Mouse (Mus musculus): Measurements from ENCODE around the gene Fastk.

Gene Fastk

DNA sequence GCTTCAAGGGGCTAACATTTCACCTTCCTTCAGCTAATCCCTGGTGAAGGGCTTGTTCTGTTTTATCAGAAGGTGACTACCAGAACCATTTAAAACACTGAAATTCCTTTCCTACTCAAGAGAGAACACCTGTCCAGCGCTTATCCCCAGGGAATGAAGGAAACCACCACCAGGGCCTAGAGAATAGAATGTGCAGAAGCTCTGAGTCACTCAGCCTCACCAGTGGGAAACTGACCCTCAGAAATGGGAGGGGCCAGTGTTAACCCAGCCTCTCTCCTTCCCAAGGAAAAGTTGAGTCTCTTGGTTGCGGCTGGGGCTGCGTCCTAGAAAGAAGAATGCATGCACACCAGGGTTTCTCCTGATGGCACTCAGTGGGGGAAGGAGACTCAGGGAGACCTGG lies 10.0 kb upstream of the Fastk start:
- in situ Hi-C loops (cut with MboI; ENCODE audit: low pct_unique_long_range_greater_than_20kb in 1 of 2, low sequenced_read_pairs in 2 of 2, unreplicated experiment in 1 of 2) = no loop called here

DNA sequence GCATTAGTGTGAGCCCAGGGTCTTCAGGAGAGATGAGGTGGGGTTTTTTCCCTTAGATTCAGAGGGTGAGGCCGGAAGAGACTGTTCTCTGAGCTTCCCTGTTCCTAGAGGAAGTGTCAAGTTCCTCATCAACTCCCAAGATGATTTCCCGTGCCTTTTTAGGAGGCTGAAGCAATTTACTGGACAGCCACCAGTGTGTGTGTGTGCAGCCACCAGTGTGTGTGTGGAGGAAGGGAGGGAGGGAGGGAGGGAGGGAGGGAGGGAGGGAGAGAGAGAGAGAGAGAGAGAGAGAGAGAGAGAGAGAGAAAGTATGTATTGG lies 8.9 kb upstream of the Fastk start:
- in situ Hi-C loops (cut with MboI; ENCODE audit: low pct_unique_long_range_greater_than_20kb in 1 of 2, low sequenced_read_pairs in 2 of 2, unreplicated experiment in 1 of 2) = no loop called here

DNA sequence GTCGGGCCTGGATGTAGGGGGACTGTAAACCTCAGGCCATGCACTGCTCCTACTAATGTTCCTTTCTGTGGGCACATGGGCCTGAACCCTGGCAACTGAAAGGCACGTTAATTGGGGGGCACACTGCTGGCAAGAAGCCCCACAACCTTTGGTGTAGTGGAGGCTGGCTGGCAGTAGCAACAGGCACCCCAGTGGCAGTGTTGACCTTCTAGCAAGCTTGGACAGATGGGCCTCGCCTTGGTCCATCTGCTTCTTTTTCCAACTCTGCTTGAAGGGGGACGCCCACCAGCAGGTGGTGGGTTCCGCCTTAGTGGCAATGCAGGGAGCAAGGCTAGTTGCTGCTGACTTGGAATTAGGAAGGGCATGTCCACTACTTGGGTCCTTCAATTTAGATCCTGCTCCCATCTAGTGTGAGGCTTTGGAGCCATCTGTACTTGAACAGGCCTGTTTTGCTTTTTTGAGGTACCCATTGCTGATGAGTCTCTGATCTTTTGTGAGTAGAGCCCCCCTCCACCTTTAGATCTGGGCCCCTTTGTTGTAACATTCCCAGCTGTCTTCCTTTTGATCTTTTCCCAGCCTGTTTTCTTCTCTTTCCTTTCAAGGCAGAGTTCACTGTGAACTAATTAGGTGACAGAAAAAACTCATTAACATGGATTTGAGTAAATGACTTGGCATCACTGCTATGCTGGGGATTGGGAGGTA lies 8.3 kb upstream of the Fastk start:
- in situ Hi-C loops (cut with MboI; ENCODE audit: low pct_unique_long_range_greater_than_20kb in 1 of 2, low sequenced_read_pairs in 2 of 2, unreplicated experiment in 1 of 2) = no loop called here

- in situ Hi-C loops (cut with MboI; ENCODE audit: low pct_unique_long_range_greater_than_20kb in 1 of 2, low sequenced_read_pairs in 2 of 2, unreplicated experiment in 1 of 2) = no loop called here
Observed at GRCm38 (mm10) chr5:24452691-24453233, 7.7 kb upstream of the Fastk start.

- in situ Hi-C loops (cut with MboI; ENCODE audit: low pct_unique_long_range_greater_than_20kb in 1 of 2, low sequenced_read_pairs in 2 of 2, unreplicated experiment in 1 of 2) = no loop called here
Observed at GRCm38 (mm10) chr5:24452030-24452690, 7.1 kb upstream of the Fastk start, which contains the start of gene Agap3. TSS of gene Agap3 (plus strand) at chr5:24452177.

DNA sequence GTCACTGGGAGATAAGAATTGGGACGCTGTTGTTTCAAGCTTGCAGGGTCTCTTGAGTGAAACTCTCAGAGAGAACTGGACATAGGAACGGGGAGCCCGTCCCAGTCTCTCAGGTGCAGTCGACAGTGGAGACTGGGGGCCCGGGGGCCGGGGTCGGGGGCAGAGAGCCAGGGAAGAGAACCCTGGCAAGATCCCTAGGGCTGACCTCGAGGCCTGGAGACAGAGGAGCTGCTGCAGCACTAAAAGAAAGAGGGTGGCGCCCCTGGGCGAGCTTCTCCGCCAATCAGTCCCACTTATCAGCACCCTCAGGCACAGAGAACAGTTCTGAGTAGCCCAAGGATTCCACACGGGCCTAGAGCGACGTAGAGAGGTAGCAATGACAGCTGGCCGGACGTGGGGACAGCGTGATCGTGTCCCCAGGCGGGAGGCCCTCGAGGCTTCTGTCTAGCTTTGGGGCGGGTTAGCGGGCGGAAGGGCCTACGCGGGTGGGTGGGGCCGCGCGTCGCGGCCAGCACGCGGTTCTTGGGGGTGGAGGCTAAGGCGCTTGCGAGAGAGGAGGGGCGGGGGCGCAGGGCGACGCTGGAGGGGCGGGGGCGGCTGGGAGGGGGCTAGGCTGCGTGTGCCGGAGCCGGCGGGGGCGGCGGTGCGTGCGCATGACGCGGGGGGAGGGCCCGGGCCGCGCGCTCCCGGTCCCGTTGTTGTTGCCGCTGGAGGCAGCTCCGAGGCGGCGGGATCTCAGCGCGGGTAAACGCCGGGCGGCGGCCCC lies 6.4 kb upstream of the Fastk start:
- in situ Hi-C loops (cut with MboI; ENCODE audit: low pct_unique_long_range_greater_than_20kb in 1 of 2, low sequenced_read_pairs in 2 of 2, unreplicated experiment in 1 of 2) = no loop called here

DNA sequence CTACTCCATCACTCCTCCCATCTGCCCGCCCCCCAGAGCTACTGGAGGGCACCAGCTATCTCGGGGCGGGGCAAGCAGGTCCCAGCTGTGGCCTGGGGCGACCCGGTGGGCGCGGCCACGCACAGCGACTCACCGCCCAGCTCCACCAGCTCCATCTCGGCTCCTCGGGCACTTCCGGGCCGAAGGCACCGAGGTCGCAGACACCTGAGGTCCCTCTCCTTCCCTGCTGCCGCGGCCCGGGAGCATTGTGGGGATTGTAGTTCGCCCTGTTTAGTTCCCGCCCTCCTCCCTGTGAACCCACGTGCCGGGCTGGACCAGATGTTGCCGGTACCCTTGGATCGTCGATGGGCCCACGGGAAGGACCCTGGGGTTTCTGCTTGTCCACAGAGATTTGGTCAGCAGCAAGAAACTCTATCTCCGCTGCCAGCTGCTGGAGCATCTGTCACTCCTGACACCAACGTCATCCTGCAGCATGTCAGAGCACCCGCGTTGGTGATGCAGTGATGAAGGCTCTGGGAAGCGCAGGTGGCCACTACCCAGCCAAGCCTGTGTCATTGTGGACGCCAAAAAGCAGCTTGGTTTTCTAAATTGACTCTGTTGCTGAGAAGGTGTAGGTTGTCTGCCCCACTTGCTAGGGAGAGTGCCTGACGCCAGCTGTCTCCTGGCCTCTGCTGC lies 2.7 kb upstream of the Fastk start, which contains the start of gene Tmub1:
Tmub1 (minus strand) TSS at position 231 of the 675 bp plus-strand sequence.
- in situ Hi-C loops (cut with MboI; ENCODE audit: low pct_unique_long_range_greater_than_20kb in 1 of 2, low sequenced_read_pairs in 2 of 2, unreplicated experiment in 1 of 2) = no loop called here

GRCm38 (mm10) chr5:24446630-24447029 lies 1.5 kb upstream of the Fastk start:
- in situ Hi-C loops (cut with MboI; ENCODE audit: low pct_unique_long_range_greater_than_20kb in 1 of 2, low sequenced_read_pairs in 2 of 2, unreplicated experiment in 1 of 2) = no loop called here

GRCm38 (mm10) chr5:24445428-24446080 lies 467 bp upstream of the Fastk start:
- in situ Hi-C loops (cut with MboI; ENCODE audit: low pct_unique_long_range_greater_than_20kb in 1 of 2, low sequenced_read_pairs in 2 of 2, unreplicated experiment in 1 of 2) = no loop called here

DNA sequence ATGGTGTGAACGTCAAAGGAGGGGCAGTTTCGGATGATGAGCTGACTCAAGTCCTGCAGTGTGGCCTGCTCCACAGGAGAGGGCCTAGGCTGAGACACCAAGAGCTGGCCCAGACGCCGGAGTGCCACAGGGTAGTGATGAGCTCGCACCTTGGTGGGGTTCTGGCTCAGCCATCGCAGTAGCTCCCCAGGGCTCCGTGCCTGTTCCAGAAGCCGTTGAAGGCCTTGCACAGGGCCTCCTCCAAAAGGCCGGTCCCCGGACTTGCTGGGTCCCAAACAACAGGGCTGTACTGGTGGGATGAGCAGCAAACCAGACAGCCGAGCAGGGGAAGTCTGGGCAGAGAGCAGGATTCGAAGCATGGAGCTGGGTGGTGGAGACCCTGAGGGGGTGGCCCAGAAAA lies 1.2 kb downstream of the Fastk start:
- in situ Hi-C loops (cut with MboI; ENCODE audit: low pct_unique_long_range_greater_than_20kb in 1 of 2, low sequenced_read_pairs in 2 of 2, unreplicated experiment in 1 of 2) = no loop called here

GRCm38 (mm10) chr5:24443204-24443603 lies 1.9 kb downstream of the Fastk start:
- in situ Hi-C loops (cut with MboI; ENCODE audit: low pct_unique_long_range_greater_than_20kb in 1 of 2, low sequenced_read_pairs in 2 of 2, unreplicated experiment in 1 of 2) = no loop called here

- in situ Hi-C loops (cut with MboI; ENCODE audit: low pct_unique_long_range_greater_than_20kb in 1 of 2, low sequenced_read_pairs in 2 of 2, unreplicated experiment in 1 of 2) = no loop called here
Observed at GRCm38 (mm10) chr5:24442029-24442428, 3.1 kb downstream of the Fastk start.

- in situ Hi-C loops (cut with MboI; ENCODE audit: low pct_unique_long_range_greater_than_20kb in 1 of 2, low sequenced_read_pairs in 2 of 2, unreplicated experiment in 1 of 2) = no loop called here
Observed at GRCm38 (mm10) chr5:24441187-24441586, 3.9 kb downstream of the Fastk start.

DNA sequence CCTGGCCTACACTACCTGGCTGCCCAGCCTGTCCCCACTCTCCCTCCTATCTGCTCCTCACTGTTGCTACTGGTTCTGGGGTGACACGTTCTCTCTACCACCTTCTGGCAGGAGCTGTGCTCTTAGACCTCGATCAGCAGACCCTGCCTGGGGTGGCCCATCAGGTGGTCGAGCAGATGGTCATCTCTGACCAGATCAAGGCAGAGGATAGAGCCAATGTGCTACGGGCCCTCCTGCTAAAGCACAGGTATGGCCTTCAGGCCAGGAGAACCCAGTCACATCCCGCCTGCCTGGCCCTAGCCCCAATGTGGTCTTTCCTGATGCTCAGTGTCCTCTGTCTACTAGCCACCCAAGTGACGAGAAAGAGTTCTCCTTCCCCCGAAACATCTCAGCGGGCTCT lies 11.1 kb downstream of the Fastk start:
- in situ Hi-C loops (cut with MboI; ENCODE audit: low pct_unique_long_range_greater_than_20kb in 1 of 2, low sequenced_read_pairs in 2 of 2, unreplicated experiment in 1 of 2) = no loop called here

- in situ Hi-C loops (cut with MboI; ENCODE audit: low pct_unique_long_range_greater_than_20kb in 1 of 2, low sequenced_read_pairs in 2 of 2, unreplicated experiment in 1 of 2) = no loop called here
Observed at GRCm38 (mm10) chr5:24428596-24428995, 16.5 kb downstream of the Fastk start.

DNA sequence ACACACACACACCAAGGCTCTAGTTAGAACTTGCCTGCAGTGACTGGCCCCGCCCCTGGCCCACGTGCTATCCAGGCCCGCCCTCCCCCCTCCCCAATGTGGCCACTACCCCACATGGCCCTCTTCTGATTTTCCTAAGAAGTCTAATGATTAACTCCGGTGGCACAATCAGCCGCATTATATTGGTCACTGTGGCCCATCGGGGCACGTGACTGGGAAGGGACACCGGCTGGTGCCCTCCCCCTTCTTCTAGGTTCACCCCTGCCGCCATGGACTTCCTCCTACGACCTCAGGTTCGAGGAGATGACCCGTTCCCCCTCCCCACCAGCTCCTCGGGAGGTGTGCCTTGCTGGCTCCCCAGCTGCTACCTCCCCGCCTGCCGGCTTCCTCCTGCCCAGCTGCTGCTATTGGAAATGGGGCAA lies 17.1 kb downstream of the Fastk start:
- in situ Hi-C loops (cut with MboI; ENCODE audit: low pct_unique_long_range_greater_than_20kb in 1 of 2, low sequenced_read_pairs in 2 of 2, unreplicated experiment in 1 of 2) = no loop called here

DNA sequence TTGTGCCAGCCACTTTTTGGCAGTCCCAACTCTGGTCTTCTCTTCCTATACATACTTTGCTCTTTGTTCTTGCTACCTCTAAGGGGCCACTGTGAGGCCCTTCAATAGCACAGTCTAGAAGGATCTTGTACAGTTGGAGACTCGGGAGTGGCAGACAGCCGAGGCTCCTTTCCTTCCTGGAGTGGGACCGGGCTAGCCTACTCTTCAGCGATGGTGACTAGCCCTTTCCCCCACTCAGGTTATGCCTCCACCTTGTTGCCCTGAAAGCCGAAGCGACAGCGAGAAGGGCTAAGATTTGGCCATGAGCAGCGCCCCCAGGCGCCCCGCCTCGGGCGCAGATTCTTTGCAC lies 17.8 kb downstream of the Fastk start:
- in situ Hi-C loops (cut with MboI; ENCODE audit: low pct_unique_long_range_greater_than_20kb in 1 of 2, low sequenced_read_pairs in 2 of 2, unreplicated experiment in 1 of 2) = no loop called here

GRCm38 (mm10) chr5:24426556-24427284 lies 18.4 kb downstream of the Fastk start:
- in situ Hi-C loops (cut with MboI; ENCODE audit: low pct_unique_long_range_greater_than_20kb in 1 of 2, low sequenced_read_pairs in 2 of 2, unreplicated experiment in 1 of 2) = no loop called here

Data from mouse embryonic stem cell (cell line).